ENCODE assay signal across 8 mouse cellular contexts in the genomic region with DNA sequence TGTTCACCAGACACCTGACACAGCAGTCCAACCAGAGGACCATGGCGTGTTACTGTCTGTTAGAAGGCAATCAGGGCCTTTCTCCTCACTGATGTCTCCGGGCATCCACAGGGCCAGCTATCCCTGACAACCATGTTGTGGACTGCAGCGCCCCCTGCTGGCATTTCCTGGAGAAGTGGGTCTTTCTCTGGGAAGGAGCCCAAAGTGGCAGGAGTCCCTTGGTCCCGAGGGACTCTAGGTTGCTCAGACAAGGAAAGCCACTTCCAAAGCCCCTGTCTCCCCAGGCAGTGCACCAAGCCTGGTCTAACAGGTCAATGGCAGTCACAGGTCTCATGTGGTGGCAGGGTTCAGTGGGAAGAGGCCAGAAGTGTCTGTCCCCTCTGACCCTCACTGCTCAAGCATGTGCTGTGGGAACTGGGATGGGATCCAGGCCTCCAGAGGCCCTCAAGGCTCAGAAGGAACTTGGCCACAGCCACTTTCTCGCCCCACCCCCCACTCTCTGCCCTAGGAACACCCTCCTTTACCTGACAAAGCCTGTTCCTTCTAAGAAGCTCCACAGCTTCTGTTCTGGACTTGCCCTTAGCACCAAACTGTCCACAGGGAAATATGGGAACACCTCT. TPM values are rescaled to one million over a fixed set of nuclear protein-coding genes. Genes with fewer than 3 reads are reported as not detected.
DNase-seq lines count a peak whose midpoint lies in the region; ATAC-seq lines count a peak whose summit lies in the region.

No protein-coding gene starts in this region.

- H3K9ac ChIP-seq in neural tube, embryonic 15.5 days (replicated peaks) = no peak overlapping the region
- H3K9ac ChIP-seq in intestine, embryonic 16.5 days (ENCODE audit: low read depth, low read length) = peak overlapping the region; percentile 37; the same call in 1 of the 2 replicates
- H3K9ac ChIP-seq in liver, embryonic 12.5 days = peak overlapping the region; percentile 46

- no peaks in the 10 kb centered on the region for H3K9me3 ChIP-seq in neural tube, embryonic 15.5 days (replicated peaks)
- H3K9me3 ChIP-seq in intestine, embryonic 16.5 days (ENCODE audit: control insufficient read depth, low read length) = no peaks in the 10 kb centered on the region
- H3K9me3 ChIP-seq in liver, embryonic 12.5 days (replicated peaks) = no peaks in the 10 kb centered on the region

- H3K36me3 ChIP-seq in neural tube, embryonic 15.5 days = no peaks in the 10 kb centered on the region
- H3K36me3 ChIP-seq in intestine, embryonic 16.5 days (ENCODE audit: control insufficient read depth, insufficient read depth, low read length) = no peaks in the 10 kb centered on the region
- peaks cover 22% of the 10 kb centered on the region for H3K36me3 ChIP-seq in liver, embryonic 12.5 days

- WGBS in neural tube, embryonic 15.5 days = 35% methylated on average over 5 of the region's 5 CpGs
- 33% methylated on average over 5 of the region's 5 CpGs for WGBS in intestine, embryonic 16.5 days
- 40% methylated on average over 5 of the region's 5 CpGs for WGBS in liver, embryonic 12.5 days (ENCODE audit: insufficient replicate concordance)

- no peak overlapping the region for H3K27ac ChIP-seq in neural tube, embryonic 15.5 days (replicated peaks)
- H3K27ac ChIP-seq in intestine, embryonic 16.5 days (ENCODE audit: low read length) = no peak overlapping the region
- H3K27ac ChIP-seq in liver, embryonic 12.5 days = peak overlapping the region; percentile 50

- H3K4me2 ChIP-seq in neural tube, embryonic 15.5 days = no peak overlapping the region
- no peak overlapping the region; the same call in 1 of the 2 replicates for H3K4me2 ChIP-seq in intestine, embryonic 16.5 days (ENCODE audit: low read depth, low read length)
- peak overlapping the region; percentile 4; the same call in 1 of the 2 replicates for H3K4me2 ChIP-seq in liver, embryonic 12.5 days

- peaks cover 49% of the 10 kb centered on the region for H3K4me1 ChIP-seq in neural tube, embryonic 15.5 days
- H3K4me1 ChIP-seq in intestine, embryonic 16.5 days (ENCODE audit: control insufficient read depth, insufficient read depth, low read length) = peaks cover 38% of the 10 kb centered on the region
- H3K4me1 ChIP-seq in liver, embryonic 12.5 days = peaks cover 78% of the 10 kb centered on the region

- peak; percentile 80 for DNase-seq in neural tube, embryonic 10.5 days (ENCODE audit: extremely low spot score, low spot score)
- peak; percentile 70 for DNase-seq in brain, adult 2 months (ENCODE audit: low read depth, low spot score)
- DNase-seq in forelimb bud, embryonic 11.5 days (ENCODE audit: low read depth, low spot score) = peak; percentile 40
- DNase-seq in ovary, postnatal 14 days (ENCODE audit: low spot score) = peak; percentile 81
- peak; percentile 68 for DNase-seq in urinary bladder, adult 2 months (ENCODE audit: low spot score)

- no peak overlapping the region for H3K4me3 ChIP-seq in neural tube, embryonic 15.5 days (replicated peaks)
- H3K4me3 ChIP-seq in intestine, embryonic 16.5 days (ENCODE audit: low read length) = no peak overlapping the region
- no peak overlapping the region for H3K4me3 ChIP-seq in liver, embryonic 12.5 days

- ATAC-seq in neural tube, embryonic 15.5 days (ENCODE audit: low FRiP score) = no peak
- ATAC-seq in intestine, embryonic 16.5 days = no peak
- no peak for ATAC-seq in liver, embryonic 12.5 days

- no peaks in the 10 kb centered on the region for H3K27me3 ChIP-seq in neural tube, embryonic 15.5 days (replicated peaks)
- H3K27me3 ChIP-seq in intestine, embryonic 16.5 days (replicated peaks; ENCODE audit: control insufficient read depth, insufficient read depth, low read length) = no peaks in the 10 kb centered on the region
- H3K27me3 ChIP-seq in liver, embryonic 12.5 days (replicated peaks) = no peaks in the 10 kb centered on the region

RNA-seq across cellular contexts. Expression of a gene that starts 3.9 kb away (rescaled TPM):
- polyA plus RNA-seq in neural tube, embryonic 15.5 days (2015; fragmentation: Nextera tagmentation; extraction: Ambion mirVana) = 29.5 TPM in 2 replicates
- polyA plus RNA-seq in intestine, embryonic 16.5 days (2015; fragmentation: Nextera tagmentation; extraction: Ambion mirVana) = 21.5 and 21.9 TPM in 2 replicates
- polyA plus RNA-seq in liver, embryonic 12.5 days (2016; fragmentation: Nextera tagmentation; extraction: Ambion mirVana) = 23.2 and 23.9 TPM in 2 replicates
- 21.2 and 26.6 TPM in 2 replicates for polyA plus RNA-seq in urinary bladder, adult 2 months (2012; rRNA removed)

RNA-seq across cellular contexts. Expression of a gene that starts 18.5 kb away (rescaled TPM):
- polyA plus RNA-seq in neural tube, embryonic 15.5 days (2015; fragmentation: Nextera tagmentation; extraction: Ambion mirVana) = 1.4 and 1.5 TPM in 2 replicates
- polyA plus RNA-seq in intestine, embryonic 16.5 days (2015; fragmentation: Nextera tagmentation; extraction: Ambion mirVana) = 0.09 and 0.17 TPM in 2 replicates
- polyA plus RNA-seq in liver, embryonic 12.5 days (2016; fragmentation: Nextera tagmentation; extraction: Ambion mirVana) = 0.02 and 0.08 TPM in 2 replicates
- 0.03 TPM in 1 of 2 replicates, not detected in the other for polyA plus RNA-seq in urinary bladder, adult 2 months (2012; rRNA removed)

RNA-seq across cellular contexts. Expression of a gene that starts 19.7 kb away (rescaled TPM):
- polyA plus RNA-seq in neural tube, embryonic 15.5 days (2015; fragmentation: Nextera tagmentation; extraction: Ambion mirVana) = 6.5 TPM in 2 replicates
- polyA plus RNA-seq in intestine, embryonic 16.5 days (2015; fragmentation: Nextera tagmentation; extraction: Ambion mirVana) = 7.0 and 7.4 TPM in 2 replicates
- 24.0 and 24.7 TPM in 2 replicates for polyA plus RNA-seq in liver, embryonic 12.5 days (2016; fragmentation: Nextera tagmentation; extraction: Ambion mirVana)
- polyA plus RNA-seq in urinary bladder, adult 2 months (2012; rRNA removed) = 11.5 and 11.8 TPM in 2 replicates

RNA-seq across cellular contexts. Expression of a gene that starts 32.7 kb away (rescaled TPM):
- 148 and 152 TPM in 2 replicates for polyA plus RNA-seq in neural tube, embryonic 15.5 days (2015; fragmentation: Nextera tagmentation; extraction: Ambion mirVana)
- polyA plus RNA-seq in intestine, embryonic 16.5 days (2015; fragmentation: Nextera tagmentation; extraction: Ambion mirVana) = 63.1 and 79.7 TPM in 2 replicates
- 86.4 and 88.9 TPM in 2 replicates for polyA plus RNA-seq in liver, embryonic 12.5 days (2016; fragmentation: Nextera tagmentation; extraction: Ambion mirVana)
- 66.0 and 67.1 TPM in 2 replicates for polyA plus RNA-seq in urinary bladder, adult 2 months (2012; rRNA removed)

RNA-seq across cellular contexts. Expression of a gene that starts 45.2 kb away (rescaled TPM):
- 68.2 and 79.8 TPM in 2 replicates for polyA plus RNA-seq in neural tube, embryonic 15.5 days (2015; fragmentation: Nextera tagmentation; extraction: Ambion mirVana)
- 125 and 127 TPM in 2 replicates for polyA plus RNA-seq in intestine, embryonic 16.5 days (2015; fragmentation: Nextera tagmentation; extraction: Ambion mirVana)
- 63.3 and 65.2 TPM in 2 replicates for polyA plus RNA-seq in liver, embryonic 12.5 days (2016; fragmentation: Nextera tagmentation; extraction: Ambion mirVana)
- 40.3 and 46.2 TPM in 2 replicates for polyA plus RNA-seq in urinary bladder, adult 2 months (2012; rRNA removed)
